Mouse (Mus musculus) embryo, embryonic 10 days (tissue): ENCODE measurements at regions not wholly inside any gene's neighbourhood (a gene's known extent, or its start where the extent isn't known, plus 50 kb on each side); places are given as distances from the start of the nearest gene placed in this dataset.

ENCODE experiments used
- DNase-seq: peaks from one replicate; pipeline ENCODE4 v3.0.0-alpha.2; 2015; ENCODE audit warnings: low spot score

DNA sequence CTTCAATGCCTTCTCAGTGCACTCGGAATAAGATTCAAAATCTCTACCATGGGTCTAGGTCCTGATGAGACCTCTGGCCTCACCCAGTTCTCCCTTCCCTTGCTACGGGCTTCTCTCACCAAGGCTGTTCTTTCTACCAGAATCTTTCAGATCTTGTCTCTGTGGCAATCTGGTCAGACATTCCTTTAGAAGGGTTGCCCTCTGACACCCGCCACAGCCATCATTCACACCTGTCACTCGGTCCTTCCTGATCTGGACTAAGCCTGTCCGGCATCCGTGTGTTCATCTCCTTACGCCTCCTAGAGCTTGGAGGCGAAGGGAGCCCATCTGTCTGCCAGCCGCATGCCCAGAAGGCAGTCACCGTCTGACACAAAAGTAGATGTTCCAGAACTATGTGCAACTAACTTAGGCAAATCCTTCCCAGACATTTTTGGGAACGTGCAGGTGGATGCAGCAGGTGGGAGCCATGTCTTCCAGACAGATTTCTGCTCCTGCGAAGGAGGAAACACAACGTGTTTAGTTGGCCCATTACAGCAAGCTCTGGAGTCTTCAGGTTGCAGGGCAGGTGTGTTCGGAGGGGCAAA is 77.7 kb downstream of the Fam76b start:
- no peak for DNase-seq

DNA sequence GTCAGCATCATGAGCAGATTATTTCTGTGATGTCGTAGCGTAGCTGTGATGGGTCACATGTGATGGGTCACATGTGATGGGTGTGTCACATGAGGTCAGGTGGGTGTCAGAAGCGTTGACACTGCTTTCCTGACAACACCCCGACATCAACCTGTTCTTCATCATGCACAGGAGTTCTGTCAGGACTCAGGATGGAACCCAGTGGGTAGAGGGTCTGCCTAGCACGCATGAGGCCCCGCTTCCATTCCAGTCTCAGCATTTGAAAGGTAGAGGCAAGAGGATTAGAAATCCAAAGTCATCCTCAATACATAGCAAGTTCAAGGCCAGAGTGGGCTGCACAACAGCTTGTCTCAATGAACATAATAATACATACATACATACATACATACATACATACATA is 79.2 kb downstream of the Fam76b start:
- no peak for DNase-seq

DNA sequence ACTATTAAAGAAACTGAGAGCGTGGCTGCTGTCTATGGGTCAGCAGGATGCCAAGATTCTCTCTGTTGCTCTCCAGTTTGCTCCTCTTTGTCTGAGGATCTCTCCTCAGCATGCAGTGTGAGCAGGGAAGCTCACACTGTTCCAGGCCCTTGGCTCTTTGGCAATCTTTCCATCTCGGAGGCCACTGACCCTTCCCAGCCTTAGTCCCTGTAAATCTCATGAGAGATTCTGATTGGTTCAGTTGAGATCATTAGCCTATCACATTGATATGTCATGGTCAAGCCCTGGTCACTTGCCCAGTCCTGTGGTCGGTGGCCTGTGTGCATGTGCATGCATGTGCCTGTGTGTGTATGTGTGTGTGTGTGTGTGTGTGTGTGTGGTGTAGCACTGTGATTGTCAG is 82.1 kb downstream of the Fam76b start:
- DNase-seq = no peak

DNA sequence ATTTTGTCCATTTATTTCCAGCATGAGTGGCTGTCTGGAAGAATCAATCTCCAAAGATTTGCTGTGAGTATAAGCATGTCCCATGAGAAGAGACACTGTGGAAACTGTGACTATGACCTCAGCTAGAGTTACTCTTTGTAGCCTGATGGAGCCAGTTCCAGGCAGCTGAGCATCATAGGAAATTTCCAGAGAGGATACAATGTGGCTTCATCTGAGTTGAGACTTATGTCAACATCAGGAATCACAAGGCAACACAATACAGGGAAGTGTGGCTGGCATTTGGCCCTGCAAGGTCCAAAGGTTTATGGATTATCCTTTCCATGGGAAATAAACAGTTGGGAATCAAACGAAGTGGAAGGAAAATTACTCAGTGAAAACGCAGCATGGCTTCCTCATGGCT is 82.6 kb downstream of the Fam76b start:
- DNase-seq = no peak

DNA sequence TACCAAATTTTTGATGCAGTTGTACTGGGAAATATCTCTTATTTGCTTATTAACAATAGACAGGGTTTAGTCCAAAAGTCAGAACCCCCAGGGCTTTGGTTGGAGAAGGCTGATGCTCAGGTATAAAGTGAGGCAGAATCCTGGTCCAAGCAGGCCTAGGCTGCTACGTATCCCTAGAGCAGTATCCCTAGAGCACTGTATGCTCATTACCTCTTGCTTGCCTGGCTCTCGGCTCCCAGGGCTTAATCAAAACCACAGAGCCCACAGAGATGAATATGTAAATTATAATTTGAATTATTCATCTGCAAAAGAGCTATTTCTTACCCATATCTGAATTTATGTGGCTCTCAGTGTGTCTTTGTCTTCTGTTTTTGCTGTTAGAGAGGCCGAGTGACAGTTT is 85.9 kb downstream of the Fam76b start:
- no peak for DNase-seq

DNA sequence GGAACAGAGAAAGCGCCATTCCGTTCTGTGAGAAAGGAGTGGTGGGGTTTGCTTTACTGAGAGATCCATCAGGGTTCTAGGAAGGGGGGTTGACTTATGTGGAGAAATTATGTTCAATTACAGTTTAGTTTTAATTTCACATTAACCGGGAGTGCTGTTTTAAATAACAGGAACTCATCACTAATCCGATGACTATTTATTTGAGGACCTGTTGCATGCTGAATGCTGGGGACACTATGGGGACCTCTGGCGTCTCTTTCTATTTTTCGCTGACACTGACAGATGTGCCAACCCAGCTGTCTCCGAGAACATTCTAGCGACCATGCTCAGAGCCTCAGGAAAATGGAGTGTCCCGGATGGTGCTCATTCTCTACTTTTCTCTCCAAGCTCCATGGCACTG is 86.6 kb downstream of the Fam76b start:
- DNase-seq = no peak

DNA sequence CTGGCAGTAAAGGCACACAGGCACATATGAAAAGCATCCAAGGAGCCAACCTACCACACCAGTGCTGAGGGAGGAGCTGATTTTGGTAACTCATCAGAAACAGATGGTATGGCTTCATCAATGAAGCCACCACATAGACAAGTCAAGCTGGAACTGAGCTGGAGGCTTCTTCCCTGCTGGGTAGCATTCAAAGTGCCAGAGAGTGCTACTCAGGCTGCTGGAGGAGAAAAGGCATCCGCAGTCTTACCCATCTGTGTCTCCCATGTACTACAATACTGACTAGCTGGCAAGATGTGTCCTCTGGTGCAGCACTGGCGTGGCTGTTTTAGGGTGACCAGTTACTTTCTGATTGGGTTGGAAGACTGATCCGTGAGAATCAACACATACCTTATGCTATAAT is 87.3 kb downstream of the Fam76b start:
- no peak for DNase-seq

DNA sequence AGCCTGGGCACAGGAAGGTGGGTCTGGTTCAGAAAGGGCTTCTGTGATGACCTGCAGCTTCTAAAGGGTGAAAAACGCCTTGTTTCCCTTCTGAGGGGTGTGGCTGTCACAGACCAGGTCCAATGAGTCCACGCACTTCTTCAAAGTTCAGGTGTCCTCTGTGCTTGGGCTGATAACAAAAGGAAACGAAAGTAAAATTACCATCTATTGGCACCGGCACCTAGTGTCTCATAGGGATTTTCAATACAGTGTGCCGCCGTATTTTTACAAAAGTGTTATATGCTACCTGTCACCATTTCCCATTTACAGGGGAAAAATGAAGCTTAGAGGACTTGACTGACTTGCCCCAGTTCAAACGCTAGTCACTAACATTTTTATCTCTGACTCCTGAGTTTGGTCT is 89.3 kb downstream of the Fam76b start:
- DNase-seq = no peak

DNA sequence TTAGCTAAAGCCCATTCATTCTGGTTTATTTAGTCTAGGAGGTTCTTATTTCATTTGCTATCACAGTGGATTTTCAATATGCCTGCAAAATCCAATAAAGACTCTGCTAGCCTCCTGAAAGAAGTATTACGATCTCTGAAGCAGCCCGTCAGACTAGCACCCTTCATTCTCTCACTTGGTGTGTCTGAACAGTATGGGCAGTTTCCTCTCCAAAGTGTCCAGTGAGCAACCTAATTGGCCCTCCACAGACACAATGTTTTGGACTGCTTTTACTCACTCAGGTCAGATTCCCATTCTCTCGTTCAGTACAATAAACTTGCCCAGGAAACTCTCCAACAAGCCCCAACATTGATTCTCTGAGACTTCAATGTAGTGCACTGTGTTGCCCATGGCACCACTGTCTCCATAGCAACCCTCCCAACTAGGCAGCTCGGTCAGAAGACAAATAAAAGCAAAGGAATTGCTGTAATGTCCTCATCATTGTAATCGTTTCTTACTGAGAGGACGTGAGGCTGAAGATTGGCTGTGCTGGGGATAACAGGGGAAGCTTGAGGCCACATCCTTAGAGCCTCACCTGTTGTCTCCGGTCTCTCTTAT is 91.2 kb downstream of the Fam76b start:
- peak; percentile 60 for DNase-seq

DNA sequence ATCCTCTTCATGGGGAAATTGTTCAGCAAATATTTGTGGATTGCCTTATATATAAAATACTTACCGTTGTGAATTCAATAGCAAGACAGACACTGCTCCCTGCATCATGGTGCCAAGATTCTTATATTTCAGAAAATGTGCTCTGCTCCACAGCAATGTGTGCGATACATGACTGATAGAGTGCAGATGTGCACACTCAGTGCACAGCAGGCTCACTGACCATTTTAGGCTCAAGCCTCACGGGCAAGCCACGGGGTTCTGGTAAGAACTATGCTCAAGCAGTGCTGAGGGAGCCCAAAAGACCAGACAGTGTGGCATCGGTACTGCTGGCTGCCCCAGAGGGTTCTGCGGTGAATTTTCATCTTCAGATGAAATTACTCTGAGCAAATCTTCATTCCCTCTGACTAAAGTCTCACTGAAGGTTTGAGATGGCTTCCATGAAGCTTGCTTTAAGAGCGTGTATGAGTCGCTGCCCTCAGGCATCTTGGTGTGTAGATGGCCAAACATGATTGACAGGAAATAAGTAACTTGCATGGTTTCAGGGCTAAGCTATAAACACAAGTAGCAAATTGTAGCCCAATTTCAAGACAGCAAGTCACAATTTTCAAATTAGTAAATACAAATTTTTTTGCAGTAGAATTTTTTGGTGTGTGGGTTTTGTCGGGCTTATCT is 92.4 kb downstream of the Fam76b start:
- DNase-seq = peak; percentile 14

DNA sequence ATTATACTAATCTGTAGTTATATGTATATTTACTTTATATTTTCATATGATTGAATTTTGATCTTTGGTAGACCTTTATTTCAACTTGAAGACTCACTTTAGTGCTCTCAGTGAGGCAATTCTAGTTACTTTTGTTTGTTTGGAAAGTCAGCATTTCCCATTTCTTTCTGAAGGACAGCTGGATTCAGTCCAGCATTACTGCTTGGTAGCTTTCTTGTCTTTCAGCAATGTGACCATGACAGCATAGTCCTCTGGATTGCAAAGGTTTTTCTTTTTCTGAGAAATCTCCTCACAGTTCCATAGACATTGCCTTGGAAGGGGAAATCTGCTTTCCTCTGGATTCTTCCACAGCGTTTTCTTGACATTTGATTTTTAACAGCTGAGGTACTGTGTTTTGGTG is 93.1 kb downstream of the Fam76b start:
- DNase-seq = no peak

DNA sequence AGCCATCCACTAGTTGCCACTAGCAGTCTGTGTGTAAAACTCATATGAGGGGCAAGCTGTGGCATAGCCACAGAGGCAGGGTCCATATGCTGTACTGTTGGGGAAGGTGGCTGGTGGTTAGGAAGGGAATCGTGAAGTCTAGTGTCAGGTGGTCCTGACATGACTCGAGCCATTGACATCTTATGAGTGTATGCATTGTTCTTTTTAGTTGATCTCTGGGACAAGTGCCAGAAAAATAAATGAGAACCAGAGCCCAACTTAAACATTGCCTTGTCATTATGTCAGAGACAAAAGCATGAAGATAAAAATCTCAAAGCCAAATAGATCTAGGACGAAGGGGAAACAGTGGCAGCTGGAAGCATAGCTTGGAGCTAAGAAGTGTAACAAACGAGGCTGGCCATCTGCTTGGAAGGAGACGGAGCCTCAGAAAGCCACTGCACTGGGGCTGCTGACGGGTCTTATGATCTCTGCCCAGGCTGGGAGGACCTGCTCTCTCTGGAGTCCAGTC is 104.5 kb downstream of the Fam76b start:
- DNase-seq = no peak

DNA sequence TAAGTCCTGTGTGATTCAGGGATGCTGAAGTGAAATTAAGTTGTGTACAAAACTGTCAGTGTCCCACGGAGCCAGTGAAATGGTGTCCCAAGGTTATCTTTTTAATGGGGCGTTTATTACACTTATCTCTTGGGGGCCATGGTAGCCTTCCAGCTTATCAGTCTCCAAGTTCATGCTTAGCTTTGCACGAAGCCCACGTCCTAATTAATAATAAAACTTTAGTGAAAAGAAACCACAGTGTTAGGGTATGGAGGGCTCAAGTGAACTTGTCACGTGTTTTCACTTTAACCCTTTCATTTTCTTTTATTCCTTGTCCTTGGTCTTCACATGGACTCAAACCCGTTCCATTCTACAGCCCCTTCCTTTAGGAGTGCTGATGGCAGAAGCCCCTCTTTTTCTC is 105.9 kb downstream of the Fam76b start:
- DNase-seq = no peak

DNA sequence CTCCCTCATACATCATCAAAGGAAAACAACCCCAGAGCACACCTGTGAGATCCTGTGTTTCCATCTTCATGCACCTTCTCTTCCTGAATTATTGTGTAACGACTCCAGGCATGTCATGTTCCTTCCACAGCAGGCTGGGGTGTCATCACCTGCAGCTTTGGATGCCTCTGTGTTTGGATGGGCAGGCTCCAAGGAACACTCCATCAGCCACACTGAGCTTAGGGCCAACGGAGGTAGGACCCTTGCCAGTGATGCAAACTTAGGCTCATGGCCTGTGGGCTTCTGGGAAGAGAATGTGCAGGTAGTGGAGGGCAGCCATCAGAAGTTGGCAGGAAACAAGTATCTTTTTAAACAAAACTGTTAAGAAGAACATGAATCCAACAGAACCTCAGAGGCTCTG is 109.8 kb downstream of the Fam76b start:
- no peak for DNase-seq

DNA sequence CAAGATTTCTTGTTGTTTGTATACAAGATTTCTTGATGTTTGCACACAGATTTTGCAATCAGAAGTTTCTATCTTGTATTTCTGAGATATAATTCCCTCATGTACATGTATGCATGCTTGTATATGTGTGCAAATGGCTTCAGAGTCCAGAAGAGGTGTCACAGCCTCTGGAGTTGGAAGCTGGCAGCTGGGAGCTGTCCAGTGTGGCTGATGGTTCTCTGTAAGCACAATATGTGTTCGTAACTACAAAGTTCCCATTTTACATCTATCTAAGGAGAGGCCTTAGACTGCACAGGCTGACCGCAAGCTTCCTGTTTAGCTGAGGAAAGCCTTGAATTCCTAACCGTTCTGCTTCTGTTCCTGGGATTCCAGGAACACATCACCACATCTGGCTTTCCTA is 119.0 kb downstream of the Fam76b start:
- no peak for DNase-seq

DNA sequence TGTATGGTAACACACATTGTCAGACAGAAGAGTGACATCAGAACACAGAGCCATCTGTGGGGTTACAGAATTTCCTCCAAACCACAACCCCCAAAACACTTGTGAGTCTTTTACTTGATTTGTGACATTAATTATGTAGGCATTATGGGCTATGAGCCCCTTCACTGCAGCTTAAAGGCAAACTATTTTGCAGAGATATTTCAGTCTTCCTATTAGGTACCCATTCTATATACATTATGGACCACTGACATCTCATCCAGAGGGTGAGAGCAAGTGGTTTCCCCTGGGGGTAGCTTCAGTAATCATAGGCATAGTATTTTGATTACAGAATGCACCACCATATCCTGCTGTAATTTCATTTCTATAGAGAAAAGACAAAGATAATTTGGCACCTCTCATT is 124.6 kb downstream of the Fam76b start:
- DNase-seq = no peak

DNA sequence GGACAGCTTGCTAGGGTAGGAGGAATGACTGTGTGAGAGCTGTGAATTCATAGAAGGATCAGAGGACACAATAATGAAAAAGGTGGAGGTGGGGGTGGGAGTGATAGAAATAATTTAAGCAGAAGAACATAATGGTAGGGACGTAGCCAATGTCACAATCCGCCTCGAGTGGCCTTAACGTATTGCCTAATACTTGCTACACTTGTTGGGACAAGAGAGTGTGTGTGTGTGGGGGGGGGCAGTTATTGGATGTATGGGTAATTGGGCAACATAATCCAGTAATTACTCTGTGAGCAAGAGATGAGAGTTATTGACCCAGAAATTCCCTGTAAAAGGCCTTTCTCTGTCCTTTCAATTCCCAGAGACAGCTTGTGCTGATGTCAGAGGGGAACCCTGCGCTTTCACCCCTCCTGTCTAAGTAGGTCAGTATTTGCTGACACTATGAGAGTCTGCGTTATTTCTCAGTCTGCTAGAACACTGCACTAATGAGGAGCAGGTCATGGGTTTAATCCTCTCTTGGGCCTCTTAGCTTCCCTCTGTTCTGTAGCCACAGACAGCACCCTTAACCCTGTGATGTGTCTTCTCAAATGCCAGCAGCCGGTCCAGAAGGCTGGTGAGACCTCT is 135.7 kb downstream of the Fam76b start:
- DNase-seq = peak; percentile 10

DNA sequence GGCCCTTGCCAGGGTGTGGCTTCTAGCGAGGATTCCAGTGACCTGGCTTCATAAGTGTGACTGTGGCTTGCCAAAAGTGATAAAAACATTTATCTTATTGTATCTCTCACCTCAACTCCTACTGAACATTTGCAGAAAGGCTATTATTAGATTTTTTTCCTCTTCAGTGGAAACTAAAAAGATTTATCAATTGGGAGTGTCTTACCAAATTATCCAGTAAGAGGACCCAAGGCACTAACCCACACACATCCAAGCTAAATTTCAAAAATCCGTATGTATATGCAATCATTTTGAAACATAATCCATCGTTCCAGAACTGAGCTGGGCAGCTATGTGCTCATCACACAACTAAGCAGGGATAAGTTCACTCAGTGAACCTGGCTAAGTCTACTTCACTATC is 136.3 kb downstream of the Fam76b start:
- DNase-seq = no peak

DNA sequence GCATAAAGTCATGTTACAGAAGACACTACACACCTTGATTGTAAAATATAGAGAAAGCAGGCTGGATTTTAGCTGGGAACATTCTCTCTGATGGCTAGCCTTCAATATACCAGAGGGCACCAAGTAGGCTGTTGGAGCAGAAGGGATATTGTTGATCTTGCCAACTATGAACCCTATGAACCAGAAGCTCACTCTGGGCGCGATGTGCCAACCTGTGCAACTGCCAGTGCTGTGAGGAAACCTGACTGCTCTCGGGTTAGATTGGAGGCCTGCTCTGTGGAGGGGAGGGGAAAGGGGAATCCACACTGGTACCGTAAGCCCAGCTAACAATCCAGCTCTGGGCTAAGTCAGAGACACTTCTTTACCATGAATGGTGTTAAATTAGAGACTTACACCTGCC is 136.7 kb downstream of the Fam76b start:
- no peak for DNase-seq

DNA sequence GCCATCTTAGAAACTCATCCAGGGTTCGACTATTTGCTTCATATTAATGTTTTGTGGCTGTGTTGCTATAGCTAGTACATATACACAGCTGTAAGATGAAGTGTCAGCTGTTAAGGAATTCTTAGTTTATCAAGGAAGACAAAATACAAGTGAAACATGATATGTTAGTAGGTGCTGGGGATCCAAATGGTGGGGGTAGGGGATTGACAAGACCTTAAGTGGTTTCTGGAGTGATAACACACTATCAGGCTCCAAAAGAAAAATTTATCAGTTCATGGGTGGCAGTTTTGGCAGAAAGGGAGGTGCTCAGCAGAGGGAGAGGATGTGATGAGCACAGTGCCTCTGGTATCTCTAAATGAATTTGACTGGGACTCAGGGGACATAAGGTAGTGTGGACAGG is 138.7 kb downstream of the Fam76b start:
- no peak for DNase-seq

DNA sequence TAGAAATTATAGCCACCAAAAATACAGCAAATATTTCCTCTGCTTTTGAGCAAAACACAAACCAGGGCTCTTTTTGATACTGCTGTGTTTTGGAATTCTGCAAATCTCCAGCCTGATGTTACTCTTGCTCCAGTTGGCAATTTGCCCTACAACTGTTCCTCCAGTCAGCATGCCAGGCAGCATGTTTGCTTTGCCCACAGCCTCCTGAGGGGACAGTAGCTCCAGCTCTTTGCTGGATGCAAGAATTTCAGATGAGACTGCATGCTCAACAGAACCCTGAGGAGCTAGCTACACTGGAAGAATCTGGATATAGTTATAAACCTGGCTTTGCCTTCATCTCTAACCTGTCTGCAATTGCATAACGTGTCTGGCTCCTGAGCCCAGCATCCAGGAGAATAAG is 141.7 kb downstream of the Fam76b start:
- no peak for DNase-seq

DNA sequence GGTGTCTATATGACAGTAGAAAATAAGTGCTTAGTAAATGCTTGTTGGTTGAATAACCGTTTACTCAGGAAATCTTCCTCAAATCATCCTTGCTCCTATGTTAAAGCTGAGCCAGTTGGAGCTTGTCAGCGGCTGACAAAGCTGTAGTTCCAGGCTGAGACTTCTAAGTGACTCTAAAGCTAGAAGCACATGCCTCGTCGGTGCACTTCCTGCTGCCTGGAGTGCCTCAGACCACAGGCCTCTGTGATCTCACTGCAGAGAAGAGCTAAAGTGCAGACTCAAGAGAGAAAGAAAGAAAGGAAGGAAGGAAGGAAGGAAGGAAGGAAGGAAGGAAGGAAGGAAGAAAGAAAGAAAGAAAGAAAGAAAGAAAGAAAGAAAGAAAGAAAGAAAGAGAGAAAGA is 146.1 kb downstream of the Fam76b start:
- DNase-seq = no peak

DNA sequence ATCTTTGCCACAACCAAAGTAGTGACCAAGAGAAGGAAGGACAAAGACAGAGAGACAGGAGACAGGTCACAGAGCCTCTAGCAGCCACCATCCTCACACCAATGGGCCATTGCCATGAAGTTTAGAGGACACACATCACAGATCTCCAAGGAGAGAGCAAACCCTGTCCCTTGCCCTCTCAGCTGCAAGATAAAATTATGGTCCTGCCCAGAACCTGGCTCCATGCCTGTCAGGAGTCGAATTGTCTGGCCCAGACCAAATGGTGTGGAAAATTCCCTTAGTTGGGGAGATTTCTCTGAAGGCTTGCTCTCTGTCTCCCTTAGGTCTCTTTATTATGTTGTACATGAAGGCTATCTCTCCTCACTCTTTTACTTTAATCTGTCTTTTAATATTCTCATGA is 147.4 kb downstream of the Fam76b start:
- no peak for DNase-seq
